Mouse (Mus musculus) adrenal gland, adult 18-20 months (tissue): ENCODE measurements around the gene Stat5a. TPM values are rescaled to one million over a fixed set of nuclear protein-coding genes. Genes with fewer than 3 reads are reported as not detected.

Experiments used
- DNase-seq, 2 experiments: peaks; one replicate each; pipeline ENCODE4 v3.0.0; 2021 to 2022; ENCODE audit warnings: low spot score in 2 of 2
- total RNA-seq, 2 experiments: library from RNA; stranded (reverse); gene quantifications; 1 replicate in 1 of 2; 2 replicates in 1 of 2; pipeline ENCODE4 v1.2.3; 2021

Gene Stat5a
- total RNA-seq, 2 experiments from 2014 or later, result 28.0 to 29.3 TPM

- DNase-seq, result no peak
Observed at GRCm38 (mm10) chr11:100894146-100894918, 35.2 kb downstream of the Stat5a start.

GRCm38 (mm10) chr11:100896078-100896477 lies 36.9 kb downstream of the Stat5a start:
- DNase-seq, result no peak

GRCm38 (mm10) chr11:100897294-100898231 lies 38.4 kb downstream of the Stat5a start:
- DNase-seq, result no peak

GRCm38 (mm10) chr11:100898441-100899199 lies 39.5 kb downstream of the Stat5a start:
- DNase-seq, result no peak

- no peak for DNase-seq
Observed at GRCm38 (mm10) chr11:100904580-100905351, 45.6 kb downstream of the Stat5a start.

GRCm38 (mm10) chr11:100905929-100906328 lies 46.8 kb downstream of the Stat5a start:
- no peak for DNase-seq

GRCm38 (mm10) chr11:100906885-100907284 lies 47.7 kb downstream of the Stat5a start:
- no peak for DNase-seq

GRCm38 (mm10) chr11:100908112-100908511 lies 49.0 kb downstream of the Stat5a start:
- DNase-seq, result no peak

- DNase-seq, result no peak
Observed at GRCm38 (mm10) chr11:100908567-100908966, 49.4 kb downstream of the Stat5a start.

GRCm38 (mm10) chr11:100912401-100913155 lies 53.4 kb downstream of the Stat5a start:
- DNase-seq, result no peak

- DNase-seq, result no peak
Observed at GRCm38 (mm10) chr11:100914415-100914814, 55.3 kb downstream of the Stat5a start.

GRCm38 (mm10) chr11:100915063-100915462 lies 55.9 kb downstream of the Stat5a start:
- no peak for DNase-seq

GRCm38 (mm10) chr11:100916432-100916971 lies 57.4 kb downstream of the Stat5a start:
- DNase-seq, result no peak

GRCm38 (mm10) chr11:100918007-100918406 lies 58.9 kb downstream of the Stat5a start:
- no peak for DNase-seq

- no peak for DNase-seq
Observed at GRCm38 (mm10) chr11:100920887-100921624, 61.9 kb downstream of the Stat5a start.

- no peak for DNase-seq
Observed at GRCm38 (mm10) chr11:100924386-100924919, 65.3 kb downstream of the Stat5a start.

GRCm38 (mm10) chr11:100927386-100927785 lies 68.2 kb downstream of the Stat5a start:
- DNase-seq, result no peak

GRCm38 (mm10) chr11:100930611-100931010 lies 71.5 kb downstream of the Stat5a start:
- no peak for DNase-seq
